Mouse (Mus musculus) ovary, postnatal 10 days (tissue): Measurements from ENCODE around the gene Bak1.
A peak's percentile ranks its signal among the peaks of the same experiment; 100 is the strongest.

Experiments used
- DNase-seq: peaks from one replicate; pipeline ENCODE4 v3.0.0; 2022; ENCODE audit warnings: low spot score

Bak1 gene

GRCm38 (mm10) chr17:27028909-27029308 is at the start of gene Bak1:
TSS of gene Bak1 (minus strand) at chr17:27029009.
- DNase-seq: no peak

GRCm38 (mm10) chr17:27078499-27078898 is 49.7 kb upstream of the Bak1 start:
- DNase-seq: no peak

- no peak for DNase-seq
These were observed 49.1 kb upstream of the Bak1 start for GRCm38 (mm10) chr17:27077920-27078319.

GRCm38 (mm10) chr17:27077133-27077532 is 48.3 kb upstream of the Bak1 start:
- DNase-seq: no peak

- no peak for DNase-seq
These were observed 46.3 kb upstream of the Bak1 start for GRCm38 (mm10) chr17:27074849-27075745.

DNA sequence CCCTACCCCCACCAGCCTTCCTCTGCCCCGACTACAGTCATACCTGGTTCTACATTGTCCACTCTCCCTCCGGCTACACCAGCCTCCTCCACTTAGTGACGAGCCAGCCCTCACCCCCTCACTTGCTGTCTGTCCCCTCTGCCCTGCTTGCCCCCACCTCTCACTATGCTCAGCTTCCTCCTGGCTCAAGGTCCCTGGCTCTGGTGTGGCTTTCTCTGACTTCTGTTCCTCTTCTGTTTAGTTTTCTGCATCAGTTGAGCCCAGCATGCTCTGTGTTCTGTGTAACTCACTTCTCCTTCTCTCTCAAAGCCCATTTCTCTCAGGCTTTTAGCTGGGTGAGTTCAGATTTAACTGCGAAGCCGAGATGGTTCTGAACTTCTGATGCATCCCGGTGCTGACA is 45.4 kb upstream of the Bak1 start:
- no peak for DNase-seq

DNA sequence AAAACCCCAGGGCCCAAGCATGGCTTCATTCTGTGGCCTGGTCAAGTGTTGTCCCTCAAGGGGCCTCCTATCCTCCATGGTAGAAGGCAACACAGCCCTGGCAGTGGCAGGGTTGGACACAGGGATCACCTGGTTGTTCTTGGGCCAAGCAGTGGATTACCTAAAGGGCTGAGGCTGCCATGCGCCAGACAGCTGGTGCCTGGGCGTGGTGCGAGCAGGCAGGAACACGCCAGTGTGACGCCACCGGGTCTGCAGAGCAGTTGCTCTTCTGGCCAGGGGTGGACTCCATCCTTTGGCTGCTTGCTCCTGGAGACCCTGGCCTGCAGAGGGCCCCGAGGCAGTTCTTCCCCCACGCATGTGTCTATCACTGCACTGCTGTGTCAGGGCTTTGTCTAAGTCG is 45.0 kb upstream of the Bak1 start:
- no peak for DNase-seq

- DNase-seq: no peak
These were observed 44.3 kb upstream of the Bak1 start for GRCm38 (mm10) chr17:27073126-27073525.

- no peak for DNase-seq
These were observed 43.6 kb upstream of the Bak1 start for GRCm38 (mm10) chr17:27072363-27072762.

DNA sequence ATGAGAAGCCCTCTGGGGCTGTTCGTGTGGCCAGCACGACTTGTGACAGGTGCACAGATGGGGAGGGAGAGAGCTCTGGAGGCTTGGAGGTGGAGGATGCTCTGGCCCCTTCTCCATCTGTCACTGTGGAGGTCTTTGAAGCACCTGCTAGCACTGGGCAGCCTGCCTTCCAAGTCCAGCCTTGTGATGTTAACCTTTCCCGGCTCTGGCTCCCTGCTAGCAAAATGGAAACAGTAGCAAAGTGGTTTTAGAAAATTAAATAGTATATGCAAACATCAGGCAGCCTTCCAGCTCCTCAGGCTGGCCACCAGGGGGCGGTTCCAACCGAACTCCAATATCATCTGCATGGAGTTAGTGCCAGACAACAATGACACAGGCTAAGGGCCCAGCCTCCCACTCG is 42.8 kb upstream of the Bak1 start:
- no peak for DNase-seq

- no peak for DNase-seq
These were observed 42.1 kb upstream of the Bak1 start for GRCm38 (mm10) chr17:27070913-27071312.

DNA sequence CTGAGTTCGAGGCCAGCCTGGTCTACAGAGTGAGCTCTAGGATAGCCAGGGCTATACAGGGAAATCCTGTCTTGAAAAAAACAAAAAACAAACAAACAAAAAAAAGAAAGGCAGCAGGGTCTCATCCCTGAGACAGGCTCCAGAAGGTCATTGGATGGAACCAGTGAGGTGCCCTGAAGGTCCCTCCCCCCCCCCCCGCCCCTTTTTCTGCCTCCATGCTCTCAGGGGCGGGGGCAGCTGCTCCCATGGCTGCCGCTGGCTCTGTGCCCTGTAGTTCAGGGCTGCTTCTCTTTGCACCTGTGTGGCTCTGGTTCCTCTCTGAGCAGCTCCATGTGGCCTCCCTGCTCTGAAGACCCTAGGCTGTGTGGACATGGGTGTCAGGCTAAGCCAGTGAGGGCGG is 40.3 kb upstream of the Bak1 start:
- no peak for DNase-seq

- DNase-seq: no peak
These were observed 37.3 kb upstream of the Bak1 start for GRCm38 (mm10) chr17:27066065-27066464.

- DNase-seq: no peak
These were observed 35.4 kb upstream of the Bak1 start for GRCm38 (mm10) chr17:27064195-27064594.

DNA sequence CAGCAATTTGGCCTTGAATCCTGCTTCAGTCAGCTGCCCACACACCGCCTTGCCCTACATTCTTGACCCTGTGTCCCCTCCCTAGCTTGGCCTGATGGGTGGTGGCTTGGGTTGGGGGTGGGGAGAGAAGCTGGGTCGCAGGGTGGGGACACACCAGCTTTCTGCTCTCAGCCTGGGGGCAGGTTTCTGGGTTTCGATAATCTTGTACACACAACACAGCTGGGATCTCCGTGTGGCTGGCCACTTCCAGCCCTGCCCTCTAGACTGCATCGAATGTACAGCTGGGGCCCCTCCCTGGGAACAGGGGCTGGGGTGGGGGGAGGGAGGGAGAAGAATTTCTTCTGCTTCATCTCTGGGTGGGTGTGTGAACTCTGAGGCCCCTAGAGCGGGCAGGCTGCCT is 34.9 kb upstream of the Bak1 start:
- DNase-seq: no peak

- no peak for DNase-seq
These were observed 33.9 kb upstream of the Bak1 start for GRCm38 (mm10) chr17:27062684-27063083.

DNA sequence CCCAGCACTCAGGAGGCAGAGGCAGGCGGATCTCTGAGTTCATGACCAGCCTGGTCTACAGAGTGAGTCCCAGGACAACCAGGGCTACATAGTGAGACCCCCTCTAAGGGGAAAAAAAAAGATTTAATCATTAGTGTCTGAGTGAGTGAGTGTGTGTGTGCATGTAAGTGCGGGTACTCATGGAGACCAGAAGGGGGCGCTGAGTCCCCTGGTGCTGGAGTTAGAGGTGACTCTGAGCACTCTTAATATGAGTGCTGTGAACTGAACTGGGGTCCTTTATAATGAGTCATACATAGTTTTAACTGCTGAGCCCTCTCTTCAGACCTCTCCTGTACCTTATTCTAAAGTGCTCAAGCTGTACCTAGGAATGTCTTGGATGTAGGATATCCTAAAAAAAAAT is 32.9 kb upstream of the Bak1 start:
- DNase-seq: no peak

- no peak for DNase-seq
These were observed 31.9 kb upstream of the Bak1 start for GRCm38 (mm10) chr17:27060698-27061097.

DNA sequence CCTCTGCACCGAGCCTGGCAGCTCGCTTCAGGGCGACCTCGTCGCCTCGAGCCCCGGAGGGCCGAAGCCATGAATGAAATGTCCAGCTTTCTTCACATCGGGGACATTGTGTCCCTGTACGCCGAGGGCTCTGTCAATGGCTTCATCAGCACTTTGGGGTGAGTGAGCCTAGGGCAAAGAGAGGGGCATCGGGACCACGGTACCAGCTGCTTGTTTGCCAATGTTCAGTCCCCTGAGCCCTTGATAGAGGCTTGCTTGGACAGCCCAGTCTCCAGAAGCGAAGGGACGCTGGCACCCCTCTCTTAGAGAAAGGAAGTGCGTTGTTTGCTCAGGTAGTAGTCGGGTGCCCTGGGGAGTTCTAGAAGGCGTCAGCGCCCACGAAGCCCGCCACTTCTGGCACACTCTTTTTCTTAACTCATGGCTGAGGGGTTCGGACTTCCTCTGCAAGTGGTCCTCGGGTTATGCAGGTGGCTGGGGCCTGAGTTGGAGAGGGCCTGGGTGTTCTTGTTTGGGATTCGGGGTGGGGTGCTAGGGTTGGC is 28.8 kb upstream of the Bak1 start:
- no peak for DNase-seq

GRCm38 (mm10) chr17:27056812-27057516 is 28.2 kb upstream of the Bak1 start, which contains the start of gene Itpr3:
TSS of gene Itpr3 (plus strand) at chr17:27057304.
- DNase-seq: peak; percentile 32

DNA sequence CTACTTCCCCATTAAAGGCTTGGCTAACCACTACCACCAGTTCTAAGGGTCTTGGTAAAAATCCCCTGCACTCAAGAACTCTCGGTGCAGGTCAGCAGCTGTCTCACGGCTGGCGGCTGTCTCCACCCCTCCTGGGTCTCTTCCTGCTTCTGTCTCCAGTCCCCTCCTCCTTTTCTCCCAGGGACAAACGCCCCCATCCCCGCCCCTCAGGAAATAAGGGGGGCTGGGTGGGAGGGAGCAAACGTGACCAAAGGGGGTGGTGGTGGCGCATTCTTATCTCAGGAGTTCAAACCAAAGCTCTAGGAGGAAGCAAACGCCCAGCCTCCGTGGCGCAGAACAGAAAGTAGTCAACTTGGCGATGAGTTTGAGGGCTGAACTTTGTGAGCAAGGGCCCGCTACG is 27.4 kb upstream of the Bak1 start:
- no peak for DNase-seq

GRCm38 (mm10) chr17:27051514-27051913 is 22.7 kb upstream of the Bak1 start:
- DNase-seq: no peak

- DNase-seq: no peak
These were observed 22.0 kb upstream of the Bak1 start for GRCm38 (mm10) chr17:27050853-27051252.
